Mouse (Mus musculus): ENCODE data around the gene Lbx2. TPM values are rescaled to one million over a fixed set of nuclear protein-coding genes. Genes with fewer than 3 reads are reported as not detected.

Lbx2 gene
- total and polyA plus RNA-seq, 2 experiments from 2014 or later: 0.33 TPM; not detected in 1

DNA sequence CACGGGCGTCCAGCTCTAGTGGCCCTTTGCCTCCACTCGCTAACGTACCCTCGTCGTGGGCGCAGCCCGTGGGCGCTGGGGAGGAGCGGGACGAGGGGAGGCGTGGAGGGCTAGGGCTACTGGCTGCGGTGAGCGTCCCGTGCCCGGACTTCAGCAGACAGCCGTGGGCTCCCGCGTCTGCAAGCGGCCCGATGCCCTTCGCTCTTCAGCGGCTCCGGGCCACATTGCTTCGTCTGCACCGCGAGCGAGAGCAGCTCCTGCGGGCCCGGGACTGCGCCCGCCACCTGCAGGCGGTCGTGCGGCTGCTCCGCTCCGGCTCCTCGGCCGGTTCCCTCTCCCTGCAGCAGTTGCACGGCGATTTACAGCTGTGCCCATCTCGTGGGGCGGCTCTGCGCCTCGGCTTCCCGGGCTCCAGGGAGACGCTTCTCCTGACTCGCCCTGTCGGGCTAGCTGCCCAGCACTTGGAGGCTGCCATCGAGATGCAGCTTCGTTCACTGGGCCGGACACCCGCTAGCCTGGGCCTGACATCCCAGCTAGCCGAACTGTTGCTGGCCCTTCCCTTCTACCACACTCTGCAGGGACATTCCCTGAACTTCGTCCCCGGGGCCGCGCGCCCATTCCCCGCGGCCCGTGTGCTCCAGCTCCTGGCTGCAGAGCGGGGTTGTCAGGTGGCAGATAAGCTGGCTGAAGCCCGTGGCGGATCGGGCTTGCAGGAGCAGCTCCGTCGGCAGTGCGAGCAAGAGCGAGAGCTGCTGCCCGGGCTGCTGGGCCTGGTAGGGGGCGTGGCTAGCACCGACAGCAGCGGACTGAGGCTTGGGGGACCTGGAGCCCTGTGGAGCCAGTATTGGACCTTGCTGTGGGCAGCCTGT, 15.8 kb downstream of the Lbx2 start:
- Histone ChIP-seq H3K4me3 (ENCODE audit: low read depth, low read length) (peak overlapping the region; percentile 66), H3K4me1 (ENCODE audit: insufficient read depth) (peaks cover 8% of the 10 kb centered on the region; the same call in 1 of the 2 replicates), H3K9me3 (ENCODE audit: low read length) (no peaks in the 10 kb centered on the region), H3K27ac (ENCODE audit: low read depth, low read length) (peak overlapping the region; percentile 82), H3K27me3 (ENCODE audit: insufficient read depth, low read length) (no peaks in the 10 kb centered on the region), H3K36me3 (ENCODE audit: insufficient read depth) (no peaks in the 10 kb centered on the region; the same call in 1 of the 2 replicates), H3K9ac (peak overlapping the region; percentile 76), H3K4me2 (ENCODE audit: low read depth) (peak overlapping the region; percentile 99)
- TF ChIP-seq CTCF (IDR thresholded peaks at IDR 0.05; ENCODE audit: low read depth): peak; percentile 70
- DNase-seq (peak; percentile 74), ATAC-seq (peak; percentile 70)
- WGBS: 7% methylated on average over 74 of the region's 74 CpGs

DNA sequence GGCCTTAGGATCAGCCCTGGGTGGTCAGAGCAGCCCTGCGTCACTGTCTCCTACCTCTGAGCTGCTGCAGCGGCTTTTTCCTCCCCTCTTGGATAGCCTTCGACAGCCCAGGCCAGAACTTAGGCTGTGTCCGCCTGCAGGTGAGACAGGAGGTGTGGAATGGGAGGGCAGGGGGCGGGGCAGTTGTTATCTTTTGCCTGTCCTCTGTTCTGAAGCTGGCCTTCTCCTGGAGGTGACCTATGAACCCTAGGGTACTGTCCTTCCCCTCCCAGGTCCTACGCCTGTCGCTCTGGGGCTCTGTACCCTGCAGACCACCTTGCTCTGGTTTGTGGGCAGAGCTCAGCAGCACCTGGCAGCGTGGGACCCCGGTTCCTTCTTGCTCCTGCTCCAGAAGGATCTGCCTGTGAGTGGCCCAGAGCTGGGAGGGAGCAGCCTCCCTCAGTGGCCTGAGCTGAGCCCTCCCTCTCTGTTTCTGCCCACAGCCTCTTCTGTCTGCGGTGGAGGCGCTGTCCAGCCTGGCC, 17.0 kb downstream of the Lbx2 start:
- Histone ChIP-seq H3K36me3 (ENCODE audit: insufficient read depth) (no peaks in the 10 kb centered on the region; the same call in 1 of the 2 replicates), H3K4me1 (ENCODE audit: insufficient read depth) (peaks cover 12% of the 10 kb centered on the region; the same call in 1 of the 2 replicates), H3K9me3 (ENCODE audit: low read length) (no peaks in the 10 kb centered on the region), H3K27ac (ENCODE audit: low read depth, low read length) (peak overlapping the region; percentile 35; the same call in 1 of the 2 replicates), H3K4me2 (ENCODE audit: low read depth) (peak overlapping the region; percentile 99), H3K9ac (peak overlapping the region; percentile 76), H3K4me3 (ENCODE audit: low read depth, low read length) (peak overlapping the region; percentile 66), H3K27me3 (ENCODE audit: insufficient read depth, low read length) (no peaks in the 10 kb centered on the region)
- ATAC-seq: no peak
- no peak for TF ChIP-seq CTCF (IDR thresholded peaks at IDR 0.05; ENCODE audit: low read depth)
- no peak for DNase-seq
- WGBS: 50% methylated on average over 11 of the region's 11 CpGs

DNA sequence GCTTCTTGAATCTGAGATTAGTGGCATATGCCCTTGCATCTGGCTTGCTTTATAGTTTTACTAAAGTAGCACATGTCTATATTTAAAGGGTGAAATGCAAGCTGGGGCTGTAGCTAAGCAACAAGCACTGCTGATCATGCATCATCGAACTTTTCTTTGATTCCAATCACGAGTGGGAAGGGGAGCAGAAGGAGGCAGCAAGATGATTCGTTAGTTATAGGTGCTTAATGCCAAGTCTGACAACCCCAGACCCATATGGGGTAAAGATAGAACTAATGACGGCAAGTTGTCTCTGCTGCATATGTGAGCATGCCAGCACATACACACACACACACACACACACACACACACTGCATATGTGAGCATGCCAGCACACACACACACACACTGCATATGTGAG, 18.0 kb downstream of the Lbx2 start:
- Histone ChIP-seq H3K4me2 (ENCODE audit: low read depth) (no peak overlapping the region), H3K9ac (no peak overlapping the region), H3K4me1 (ENCODE audit: insufficient read depth) (peaks cover 17% of the 10 kb centered on the region; the same call in 1 of the 2 replicates), H3K9me3 (ENCODE audit: low read length) (no peaks in the 10 kb centered on the region), H3K27ac (ENCODE audit: low read depth, low read length) (no peak overlapping the region), H3K27me3 (ENCODE audit: insufficient read depth, low read length) (no peaks in the 10 kb centered on the region), H3K4me3 (ENCODE audit: low read depth, low read length) (no peak overlapping the region), H3K36me3 (ENCODE audit: insufficient read depth) (no peaks in the 10 kb centered on the region; the same call in 1 of the 2 replicates)
- peak; percentile 65 for ATAC-seq
- WGBS: 36% methylated on average over 4 of the region's 4 CpGs
- peak; percentile 73 for DNase-seq
- no peak for TF ChIP-seq CTCF (IDR thresholded peaks at IDR 0.05; ENCODE audit: low read depth)

DNA sequence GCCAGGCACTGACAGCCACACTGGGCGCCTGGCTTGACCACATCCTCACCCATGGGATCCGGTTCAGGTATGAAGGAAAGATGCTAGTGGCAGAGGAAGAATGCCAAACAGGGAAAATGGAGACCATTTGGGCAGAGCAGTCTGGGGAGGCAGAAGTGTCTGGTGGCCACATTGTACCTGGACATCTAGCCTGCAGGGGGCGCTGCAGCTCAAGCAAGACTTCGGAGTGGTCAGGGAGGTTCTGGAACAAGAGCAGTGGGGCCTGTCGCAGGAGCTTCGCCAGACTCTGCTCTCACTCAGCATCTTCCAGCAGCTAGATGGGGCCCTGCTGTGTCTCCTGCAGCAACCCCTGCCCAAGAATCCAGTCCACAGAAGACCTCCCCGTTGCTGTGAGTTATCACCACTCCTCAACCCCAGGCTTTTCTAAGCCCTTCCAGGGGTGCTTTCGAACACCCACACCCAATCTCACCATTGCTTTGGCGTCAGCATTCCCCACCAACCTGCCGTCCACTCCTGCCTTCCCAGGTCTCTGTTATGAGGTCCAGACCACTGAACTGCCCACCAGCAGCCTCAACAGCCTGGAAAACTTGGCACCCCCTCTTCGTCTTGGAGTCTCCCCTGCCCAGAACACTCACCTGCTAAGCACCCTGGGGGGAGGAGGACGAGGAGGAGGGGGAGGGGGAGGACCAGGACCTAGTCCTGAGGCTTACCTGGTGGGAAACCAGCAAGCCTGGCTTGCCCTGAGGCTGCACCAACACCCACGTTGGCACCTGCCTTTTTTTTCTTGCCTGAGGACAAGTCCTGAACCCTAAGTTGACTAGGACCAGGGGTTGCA, 21.6 kb downstream of the Lbx2 start:
- H3K4me3 ChIP-seq (ENCODE audit: low read depth, low read length): peak overlapping the region; percentile 80; the same call in 1 of the 2 replicates
- peak overlapping the region; percentile 89; the same call in 1 of the 2 replicates for H3K9ac ChIP-seq
- H3K4me2 ChIP-seq (ENCODE audit: low read depth): peak overlapping the region; percentile 90
- peak; percentile 75 for TF ChIP-seq CTCF (IDR thresholded peaks at IDR 0.05; ENCODE audit: low read depth)
- no peaks in the 10 kb centered on the region for H3K9me3 ChIP-seq (ENCODE audit: low read length)
- H3K27ac ChIP-seq (ENCODE audit: low read depth, low read length): peak overlapping the region; percentile 88; the same call in 1 of the 2 replicates
- 36% methylated on average over 13 of the region's 13 CpGs for WGBS
- ATAC-seq: no peak
- H3K36me3 ChIP-seq (ENCODE audit: insufficient read depth): no peaks in the 10 kb centered on the region; the same call in 1 of the 2 replicates
- H3K4me1 ChIP-seq (ENCODE audit: insufficient read depth): peaks cover 12% of the 10 kb centered on the region; the same call in 1 of the 2 replicates
- no peaks in the 10 kb centered on the region for H3K27me3 ChIP-seq (ENCODE audit: insufficient read depth, low read length)
- DNase-seq: peak; percentile 54

DNA sequence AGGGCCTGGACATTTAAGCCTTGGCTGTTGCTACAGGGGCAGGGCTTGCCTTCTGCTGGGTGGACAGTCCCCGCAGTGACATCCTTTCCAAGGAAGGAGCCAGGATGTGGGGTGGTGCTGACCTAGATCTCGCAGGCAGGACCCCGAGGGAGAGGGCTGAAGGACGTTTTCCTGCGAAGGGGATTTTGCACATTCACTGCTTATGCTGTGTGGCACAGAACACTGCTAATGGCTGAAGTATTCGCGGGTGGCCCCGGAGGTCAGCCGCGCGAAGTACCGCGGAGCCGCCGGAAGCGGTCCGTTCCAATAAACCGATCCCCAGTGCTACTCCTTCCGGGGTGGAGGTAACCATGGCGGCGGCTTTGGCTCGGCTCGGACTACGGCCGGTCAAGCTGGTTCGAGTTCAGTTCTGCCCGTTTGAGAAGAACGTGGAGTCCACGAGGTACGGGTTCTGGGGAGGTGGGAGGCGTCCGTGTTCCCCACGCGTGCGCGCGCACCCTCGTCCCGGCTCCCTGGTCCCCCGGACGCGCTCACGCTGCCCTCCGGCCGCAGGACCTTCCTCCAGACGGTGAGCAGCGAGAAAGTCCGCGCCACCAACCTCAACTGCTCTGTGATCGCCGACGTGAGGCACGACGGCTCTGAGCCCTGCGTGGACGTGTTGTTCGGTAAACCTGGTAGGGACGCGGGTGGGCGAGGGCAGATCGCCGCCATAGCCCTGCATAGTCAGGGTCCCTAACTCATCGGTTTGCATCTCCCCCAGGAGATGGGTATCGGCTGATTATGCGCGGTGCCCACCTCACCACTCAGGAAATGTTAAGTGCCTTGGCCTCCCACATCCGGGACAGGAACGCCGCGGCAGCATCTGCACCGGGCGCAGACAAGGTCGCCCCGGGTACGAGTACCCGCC, 22.8 kb downstream of the Lbx2 start, which contains the start of gene Mrpl53:
Gene Mrpl53, plus strand, starts transcription at position 279 of the 907 bp plus-strand sequence.
- DNase-seq (peak; percentile 83), ATAC-seq (peak; percentile 85)
- Histone ChIP-seq H3K27me3 (ENCODE audit: insufficient read depth, low read length) (no peaks in the 10 kb centered on the region), H3K4me2 (ENCODE audit: low read depth) (peak within 1 kb of the TSS; percentile 90), H3K27ac (ENCODE audit: low read depth, low read length) (peak within 1 kb of the TSS; percentile 88), H3K4me1 (ENCODE audit: insufficient read depth) (peaks cover 9% of the 10 kb centered on the region; the same call in 1 of the 2 replicates), H3K9ac (peak within 1 kb of the TSS; percentile 89), H3K4me3 (ENCODE audit: low read depth, low read length) (peak within 1 kb of the TSS; percentile 80), H3K36me3 (ENCODE audit: insufficient read depth) (no peaks in the 10 kb centered on the region; the same call in 1 of the 2 replicates), H3K9me3 (ENCODE audit: low read length) (no peaks in the 10 kb centered on the region)
- WGBS: under 1% methylated on average over 76 of the region's 76 CpGs
- TF ChIP-seq CTCF (IDR thresholded peaks at IDR 0.05; ENCODE audit: low read depth): no peak

All from forebrain, postnatal 0 days (tissue).